Mouse (Mus musculus): ENCODE data around the gene Matk.

Gene Matk

DNA sequence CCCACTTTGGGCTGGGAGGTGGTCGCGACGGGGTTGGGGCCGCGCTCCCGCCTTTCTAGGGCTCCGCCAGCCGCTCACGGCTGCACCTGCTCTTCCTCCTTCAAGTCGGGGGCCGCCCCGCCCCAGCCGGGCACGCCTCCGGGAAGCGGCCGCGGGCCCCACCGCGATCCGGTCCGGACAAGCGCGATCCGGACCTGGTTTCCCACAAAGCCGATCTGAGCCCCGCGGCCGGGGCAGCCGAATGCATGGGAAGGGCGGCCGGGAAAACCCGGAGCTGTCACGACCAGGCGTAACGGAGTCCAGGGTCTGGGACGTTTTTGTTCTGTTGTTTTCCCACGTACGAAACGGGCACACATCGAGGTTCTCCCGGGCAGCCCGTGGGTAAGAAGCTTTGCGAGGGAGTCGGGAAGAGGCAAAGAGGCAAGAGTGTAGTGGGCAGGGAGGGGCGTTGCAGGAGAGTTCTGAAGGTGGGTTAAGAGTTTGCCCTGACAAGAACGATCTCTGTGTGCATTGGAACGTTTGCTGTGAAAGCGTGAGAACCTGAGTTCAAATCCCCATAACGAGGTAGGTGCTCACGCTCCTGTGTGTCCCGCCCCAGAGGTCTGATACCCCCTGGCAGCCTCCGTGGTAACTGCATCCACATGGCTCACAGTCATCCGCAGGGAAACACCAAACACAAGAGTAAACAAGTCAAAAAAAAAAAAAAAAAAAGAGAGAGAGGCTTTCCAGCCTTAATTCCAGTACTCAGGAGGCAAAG, 33.1 kb downstream of the Matk start:
- DNase-seq (ENCODE audit: low read depth, low spot score), result peak; percentile 92

- DNase-seq (ENCODE audit: low read depth, low spot score), result peak; percentile 45
These were observed 33.9 kb downstream of the Matk start for GRCm38 (mm10) chr10:81286586-81286985.

DNA sequence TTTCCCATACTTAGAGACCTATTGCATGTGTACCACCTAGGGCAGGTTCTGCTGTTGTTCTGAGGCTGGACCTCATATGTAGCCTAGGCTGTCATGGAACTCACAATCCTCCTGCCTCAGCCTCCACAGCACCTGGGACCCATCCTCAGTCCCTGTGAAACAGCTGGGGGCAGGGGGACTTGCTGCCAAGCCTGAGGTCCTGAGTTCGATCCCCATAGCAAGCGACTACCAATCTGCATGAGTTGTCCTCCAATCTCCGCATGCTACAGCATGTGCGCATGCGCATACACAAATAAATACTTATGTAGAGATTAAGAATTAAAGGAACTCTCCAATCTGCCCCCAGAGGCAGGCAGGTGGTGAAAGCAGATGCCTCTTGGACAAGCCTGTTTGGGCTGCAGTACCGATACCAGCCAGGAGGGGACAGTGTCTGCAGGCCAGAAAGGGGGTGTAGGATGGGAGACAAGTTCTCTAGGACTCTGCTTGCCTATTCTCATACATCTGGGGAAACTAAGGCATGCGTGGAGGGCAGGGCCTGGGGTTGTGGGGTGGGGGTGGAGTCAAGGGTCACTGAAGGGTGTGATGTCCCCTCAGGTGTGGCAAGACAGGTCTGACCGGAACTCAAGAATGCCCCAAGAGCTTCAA, 34.9 kb downstream of the Matk start:
- DNase-seq (ENCODE audit: low read depth, low spot score), result peak; percentile 73

GRCm38 (mm10) chr10:81288601-81289000, 35.9 kb downstream of the Matk start:
- peak; percentile 47 for DNase-seq (ENCODE audit: low read depth, low spot score)

- DNase-seq (ENCODE audit: low read depth, low spot score), result peak; percentile 73
These were observed 36.5 kb downstream of the Matk start for GRCm38 (mm10) chr10:81289278-81289677.

GRCm38 (mm10) chr10:81289811-81290210, 37.1 kb downstream of the Matk start:
- no peak for DNase-seq (ENCODE audit: low read depth, low spot score)

GRCm38 (mm10) chr10:81290698-81291460, 38.1 kb downstream of the Matk start:
- DNase-seq (ENCODE audit: low read depth, low spot score), result peak; percentile 59

- DNase-seq (ENCODE audit: low read depth, low spot score), result peak; percentile 68
These were observed 38.9 kb downstream of the Matk start, which contains the start of gene Tjp3 for GRCm38 (mm10) chr10:81291511-81292104. Gene Tjp3, minus strand, starts transcription at chr10:81291581.

DNA sequence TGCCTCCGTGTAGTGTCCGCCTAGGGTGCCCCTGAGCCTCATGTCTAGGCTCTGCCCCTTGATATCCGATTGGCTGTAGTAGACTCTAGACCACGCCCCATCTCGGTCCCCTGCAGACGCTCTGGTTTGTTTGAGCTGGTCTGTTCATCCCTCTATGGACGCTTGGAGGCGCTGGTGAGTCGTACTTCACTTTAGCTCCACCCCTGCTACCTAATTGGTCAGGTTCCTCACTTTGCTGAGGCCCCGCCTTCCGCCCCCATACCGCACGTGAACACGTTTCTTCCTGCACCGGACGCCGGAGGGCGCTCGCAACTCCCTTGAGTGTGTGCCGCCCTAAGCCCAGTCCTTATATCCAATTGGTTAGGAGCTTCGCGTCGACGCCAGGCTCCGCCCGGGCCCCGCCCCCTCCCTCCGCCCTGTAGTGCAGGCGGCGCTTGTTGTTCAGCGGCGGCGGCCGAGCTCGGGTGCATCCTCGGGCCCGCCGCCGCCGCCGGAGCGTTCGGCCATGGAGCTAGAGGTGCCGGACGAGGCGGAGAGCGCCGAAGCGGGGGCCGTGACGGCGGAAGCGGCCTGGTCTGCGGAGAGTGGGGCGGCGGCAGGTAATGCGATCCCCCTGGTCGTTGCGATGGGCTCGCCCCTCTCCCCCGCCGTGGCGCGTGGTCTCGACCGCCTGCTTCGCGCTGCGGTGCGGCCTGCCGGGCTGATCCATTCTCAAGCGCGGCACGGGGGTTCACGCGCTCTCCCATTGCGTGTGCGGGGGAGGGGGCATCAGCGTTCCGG, 40.0 kb downstream of the Matk start, which contains the start of gene Pip5k1c:
TSS of gene Pip5k1c (plus strand) at position 410 of the 780 bp plus-strand sequence.
- DNase-seq (ENCODE audit: low read depth, low spot score), result peak; percentile 100

- DNase-seq (ENCODE audit: low read depth, low spot score), result no peak
These were observed 40.7 kb downstream of the Matk start for GRCm38 (mm10) chr10:81293334-81294030.

GRCm38 (mm10) chr10:81294442-81294841, 41.7 kb downstream of the Matk start:
- no peak for DNase-seq (ENCODE audit: low read depth, low spot score)

DNA sequence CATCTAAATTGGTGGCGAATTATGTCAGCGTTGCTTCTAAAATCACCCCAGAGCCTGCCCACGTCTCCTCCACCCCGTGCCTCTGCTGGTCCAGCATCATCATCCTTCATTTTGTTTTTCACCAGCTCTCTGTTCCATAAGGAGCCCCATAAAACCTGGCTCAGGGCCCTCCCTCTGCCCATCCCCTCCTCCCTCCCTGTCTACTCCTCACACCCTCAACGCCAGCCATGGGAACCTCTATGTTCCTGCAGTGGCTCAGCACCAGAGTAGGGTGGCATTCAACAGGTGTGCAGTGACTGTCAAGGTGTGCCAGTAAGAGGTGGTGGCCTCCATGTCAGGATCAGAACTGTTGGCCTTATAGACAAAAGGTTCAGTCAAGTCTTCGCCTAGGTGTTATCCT, 42.5 kb downstream of the Matk start:
- DNase-seq (ENCODE audit: low read depth, low spot score), result no peak

DNA sequence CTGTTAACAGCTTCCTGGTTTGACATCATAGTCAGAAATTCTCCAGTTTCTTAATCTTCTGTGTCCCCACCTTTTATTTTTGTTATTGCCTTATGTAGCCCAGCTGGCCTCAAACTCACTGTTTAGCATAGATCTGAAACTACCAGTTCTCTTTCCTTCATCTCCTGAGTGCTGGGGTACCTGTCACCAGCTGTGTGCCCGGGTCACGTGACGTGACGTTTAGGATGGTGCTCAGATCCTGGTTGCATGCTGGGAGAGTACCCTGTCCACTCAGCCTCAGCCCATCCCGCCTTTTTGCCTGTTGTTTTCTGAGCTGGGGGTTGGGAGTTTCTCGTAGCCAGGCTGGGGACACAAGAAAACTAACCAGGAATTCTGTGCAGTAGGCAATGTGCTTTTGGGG, 44.5 kb downstream of the Matk start:
- DNase-seq (ENCODE audit: low read depth, low spot score), result no peak

- DNase-seq (ENCODE audit: low read depth, low spot score), result peak; percentile 72
These were observed 45.1 kb downstream of the Matk start for GRCm38 (mm10) chr10:81297845-81298244.

DNA sequence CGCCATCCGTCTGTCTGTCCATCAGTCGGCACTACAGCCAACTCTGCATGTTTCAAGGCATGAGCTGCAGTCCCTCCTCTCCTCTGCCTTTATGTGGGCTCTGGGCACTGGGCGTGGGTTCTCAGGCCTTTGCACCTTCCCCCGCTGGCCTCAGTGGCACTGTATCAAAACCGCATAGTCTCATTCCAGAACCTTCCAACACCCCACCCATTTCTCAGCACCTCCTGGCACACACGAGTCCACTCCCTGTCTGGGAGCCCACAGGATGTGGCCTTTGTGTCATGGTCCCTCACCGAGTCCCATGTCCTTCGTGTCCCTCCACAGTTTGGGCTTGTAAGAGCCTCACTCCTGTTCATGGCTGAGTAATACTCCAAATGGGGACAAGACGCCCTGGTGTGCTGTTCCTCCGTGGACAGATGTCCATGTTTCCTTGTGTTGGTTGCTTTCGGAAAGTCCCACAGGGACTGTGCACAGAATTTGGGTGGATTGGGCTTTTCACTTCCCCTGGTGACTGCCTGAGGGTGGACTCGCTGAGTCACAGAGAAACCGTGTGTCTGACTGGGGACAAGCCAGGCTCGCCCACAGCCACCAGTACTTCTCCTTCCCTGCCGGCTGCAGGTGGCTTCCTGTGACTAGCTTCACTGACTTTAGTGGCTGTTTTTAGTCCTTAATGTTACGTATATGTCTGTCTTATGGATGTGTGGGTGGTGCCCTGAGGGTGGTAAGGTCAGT, 45.8 kb downstream of the Matk start:
- peak; percentile 60 for DNase-seq (ENCODE audit: low read depth, low spot score)

DNA sequence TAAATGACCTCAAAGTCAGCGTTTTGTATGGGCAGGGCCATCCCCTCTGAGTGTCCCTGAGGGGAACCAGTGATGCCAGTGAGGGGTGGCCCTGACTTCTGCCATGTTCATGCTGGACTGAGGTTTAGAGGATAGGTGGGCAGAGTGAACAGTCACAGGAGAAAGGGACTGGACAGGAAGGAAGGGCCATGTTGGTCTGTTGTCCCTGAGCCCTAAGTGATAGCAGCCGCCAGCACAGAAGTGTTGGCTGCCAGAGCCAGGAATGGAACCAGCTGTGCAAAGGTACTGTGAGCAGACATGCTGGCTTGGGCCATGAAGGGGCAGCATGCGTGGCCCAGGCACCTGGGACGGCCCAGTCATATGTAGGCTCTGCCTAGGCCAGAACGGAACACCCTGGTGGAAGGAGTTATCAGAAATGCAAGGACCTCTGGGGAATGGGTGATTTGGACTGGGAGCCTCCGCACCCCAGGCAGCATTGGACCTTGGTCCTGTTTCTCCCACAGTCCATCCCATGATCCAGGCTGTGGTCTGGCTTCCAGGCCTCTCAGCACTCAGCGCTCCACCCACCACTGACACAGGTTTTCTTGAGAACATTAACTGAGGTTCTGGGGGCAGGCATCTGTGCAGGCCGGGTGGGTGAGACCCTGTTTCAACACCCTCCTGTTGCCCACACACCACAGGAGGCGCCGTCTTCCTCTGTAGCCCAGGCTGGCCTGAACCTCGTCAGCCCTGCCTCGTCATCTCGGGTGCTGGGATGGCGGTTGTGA, 47.0 kb downstream of the Matk start:
- DNase-seq (ENCODE audit: low read depth, low spot score), result no peak

DNA sequence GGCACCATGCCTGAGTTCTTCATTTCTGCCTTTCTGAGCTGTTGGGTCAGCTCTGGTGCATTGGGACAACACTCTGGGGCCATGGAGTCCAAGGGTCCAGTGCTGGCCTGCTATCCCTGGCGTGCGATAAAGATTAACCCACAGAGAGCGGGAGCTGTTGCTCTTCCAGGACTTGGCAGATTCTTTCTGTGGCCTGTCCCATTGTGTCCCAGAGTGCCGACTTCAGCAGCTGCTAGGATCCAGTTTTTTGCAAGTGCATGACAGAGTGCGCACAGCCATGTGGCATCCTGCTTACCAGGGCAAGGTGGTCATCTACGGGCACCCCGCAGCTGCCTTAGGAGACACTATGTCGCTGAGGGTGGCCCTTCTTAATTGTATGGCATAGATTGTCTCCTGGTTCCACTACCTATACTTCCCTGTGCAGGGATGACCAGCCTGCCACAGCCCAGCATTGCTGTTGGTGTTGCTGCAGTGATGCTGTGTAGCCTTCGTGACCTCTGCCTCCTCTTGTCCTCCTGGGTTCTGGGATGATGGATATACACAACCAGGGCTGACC, 47.7 kb downstream of the Matk start:
- no peak for DNase-seq (ENCODE audit: low read depth, low spot score)

DNA sequence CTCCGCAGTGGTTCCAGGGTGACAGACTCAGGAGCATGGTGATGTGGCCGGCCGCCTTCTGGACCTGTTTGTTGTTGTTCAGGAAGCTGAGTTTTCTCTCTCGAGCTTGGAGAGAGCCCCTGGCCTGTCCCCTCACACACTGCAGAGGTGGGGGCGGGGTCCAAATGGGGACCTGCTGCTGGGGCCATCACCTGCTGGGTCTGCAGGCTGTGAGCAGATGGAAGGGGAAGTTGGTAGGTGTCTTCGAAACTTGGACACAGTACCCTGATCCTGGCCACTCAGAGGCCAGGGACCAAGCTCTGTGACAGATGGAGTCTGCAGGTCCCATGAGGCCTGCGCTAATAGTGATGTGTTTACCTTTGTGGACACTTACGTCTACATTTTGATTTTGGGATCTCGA, 48.6 kb downstream of the Matk start:
- DNase-seq (ENCODE audit: low read depth, low spot score), result no peak

DNA sequence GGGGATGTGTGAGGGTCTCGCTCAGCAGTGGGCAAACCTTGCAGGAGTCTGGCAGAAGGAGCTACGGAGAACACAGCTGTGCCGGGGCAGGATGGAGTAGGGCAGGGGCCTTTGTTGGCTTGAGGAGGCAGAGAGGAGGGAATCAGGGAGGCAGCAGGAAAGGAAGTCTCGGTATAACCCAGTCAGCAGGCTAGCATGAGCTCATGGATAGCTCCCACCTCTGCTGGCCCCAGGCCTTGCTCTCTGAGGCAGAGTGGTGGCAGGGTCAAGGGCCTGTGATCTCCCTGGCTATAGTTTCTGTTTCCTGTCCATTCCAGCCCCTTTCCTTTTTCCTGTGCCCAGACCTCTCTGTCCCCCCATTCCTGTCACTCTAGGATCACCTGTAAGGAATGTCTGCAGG, 49.6 kb downstream of the Matk start:
- DNase-seq (ENCODE audit: low read depth, low spot score), result no peak
